7 mouse cellular contexts compared by ENCODE assay signal in the genomic region with DNA sequence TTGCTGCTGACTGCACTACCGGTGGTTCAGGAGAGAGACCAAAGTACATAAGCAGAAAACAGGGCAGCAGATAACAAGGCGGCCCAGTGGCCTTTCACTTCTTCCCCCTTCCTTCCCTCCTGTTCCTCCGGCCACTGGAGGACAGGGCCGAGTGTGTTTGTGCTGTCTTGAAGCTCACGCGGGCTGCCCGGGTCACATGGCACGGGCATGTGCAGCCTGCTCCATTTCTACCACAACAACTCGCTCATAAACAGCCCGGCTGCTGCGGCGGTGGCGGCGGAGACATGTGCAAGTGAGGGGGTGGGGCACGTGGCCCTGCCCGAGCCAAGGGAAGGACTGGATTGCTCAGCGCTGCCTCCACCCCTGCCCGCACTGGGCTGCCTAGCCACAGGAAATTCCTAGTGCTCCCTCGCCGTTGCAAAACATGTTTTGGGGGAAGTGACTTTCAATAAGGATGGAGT. TPM values are rescaled to one million over a fixed set of nuclear protein-coding genes. Genes with fewer than 3 reads are reported as not detected.
DNase-seq lines count a peak whose midpoint lies in the region; ATAC-seq lines count a peak whose summit lies in the region.

No protein-coding gene starts in this region.

- 2% methylated on average over 20 of the region's 20 CpGs for WGBS in embryonic facial prominence, embryonic 12.5 days
- WGBS in midbrain, embryonic 10.5 days, result under 1% methylated on average over 20 of the region's 20 CpGs

- no peaks in the 10 kb centered on the region for H3K36me3 ChIP-seq in embryonic facial prominence, embryonic 12.5 days
- no peaks in the 10 kb centered on the region for H3K36me3 ChIP-seq in midbrain, embryonic 10.5 days

- peak; percentile 99 for DNase-seq in adrenal gland, adult 8-10 months
- peak; percentile 100 for DNase-seq in heart, adult 11 months
- DNase-seq in kidney, adult 11 months, result peak; percentile 100
- peak; percentile 90 for DNase-seq in left cerebral cortex, postnatal 4 days
- peak; percentile 78 for DNase-seq in midbrain, embryonic 10.5 days (ENCODE audit: low spot score)
- peak; percentile 70 to 75 for DNase-seq in spleen, adult 18-20 months

- intact Hi-C loops in left cerebral cortex, postnatal 4 days (cut with DNase I), result no loop called here

- peak overlapping the region; percentile 38 for H3K9ac ChIP-seq in embryonic facial prominence, embryonic 12.5 days

- peak overlapping the region; percentile 46 for H3K4me2 ChIP-seq in embryonic facial prominence, embryonic 12.5 days (replicated peaks)

- H3K4me3 ChIP-seq in embryonic facial prominence, embryonic 12.5 days, result peak overlapping the region; percentile 12
- peak overlapping the region; percentile 43 for H3K4me3 ChIP-seq in midbrain, embryonic 10.5 days

- H3K9me3 ChIP-seq in embryonic facial prominence, embryonic 12.5 days, result no peaks in the 10 kb centered on the region
- no peaks in the 10 kb centered on the region for H3K9me3 ChIP-seq in midbrain, embryonic 10.5 days (replicated peaks)

- peaks cover 54% of the 10 kb centered on the region for H3K4me1 ChIP-seq in embryonic facial prominence, embryonic 12.5 days
- H3K4me1 ChIP-seq in midbrain, embryonic 10.5 days, result peaks cover 71% of the 10 kb centered on the region

- peak; percentile 32; the same call in 1 of the 2 replicates for ATAC-seq in embryonic facial prominence, embryonic 12.5 days (ENCODE audit: insufficient number of reproducible peaks, insufficient read depth, low FRiP score, low TSS enrichment)

- no peaks in the 10 kb centered on the region for H3K27me3 ChIP-seq in embryonic facial prominence, embryonic 12.5 days
- H3K27me3 ChIP-seq in midbrain, embryonic 10.5 days (ENCODE audit: low read depth, poor library complexity, severe bottlenecking), result peaks cover 19% of the 10 kb centered on the region

- peak overlapping the region; percentile 92 for H3K27ac ChIP-seq in embryonic facial prominence, embryonic 12.5 days
- H3K27ac ChIP-seq in midbrain, embryonic 10.5 days (replicated peaks), result peak overlapping the region; percentile 89

RNA-seq across cellular contexts. Expression of a gene that starts 8.1 kb away (rescaled TPM):
- total RNA-seq in adrenal gland, adult 8-10 months (2022), result 100 to 1,000 TPM; 140 to 286 (median 201) TPM
- polyA plus RNA-seq in embryonic facial prominence, embryonic 12.5 days (2016; fragmentation: Nextera tagmentation; extraction: Ambion mirVana), result 1.6 and 1.7 TPM in 2 replicates
- total RNA-seq in left cerebral cortex, postnatal 4 days (2021), result 10 to 100 TPM; 31.9 TPM
- 1.4 TPM in 2 replicates for polyA plus RNA-seq in midbrain, embryonic 10.5 days (2016; fragmentation: Nextera tagmentation; extraction: Ambion mirVana)

RNA-seq across cellular contexts. Expression of a gene that starts 12.1 kb away (rescaled TPM):
- 10 to 100 TPM; 93.5 to 98.5 (median 93.7) TPM for total RNA-seq in adrenal gland, adult 8-10 months (2022)
- 35.2 and 35.6 TPM in 2 replicates for polyA plus RNA-seq in embryonic facial prominence, embryonic 12.5 days (2016; fragmentation: Nextera tagmentation; extraction: Ambion mirVana)
- total RNA-seq in left cerebral cortex, postnatal 4 days (2021), result 100 to 1,000 TPM; 163 to 166 TPM
- polyA plus RNA-seq in midbrain, embryonic 10.5 days (2016; fragmentation: Nextera tagmentation; extraction: Ambion mirVana), result 22.9 and 24.3 TPM in 2 replicates

RNA-seq across cellular contexts. Expression of a gene that starts 21.4 kb away (rescaled TPM):
- 10 to 100 TPM; 34.3 to 47.2 (median 41.6) TPM for total RNA-seq in adrenal gland, adult 8-10 months (2022)
- 53.9 and 54.0 TPM in 2 replicates for polyA plus RNA-seq in embryonic facial prominence, embryonic 12.5 days (2016; fragmentation: Nextera tagmentation; extraction: Ambion mirVana)
- total RNA-seq in left cerebral cortex, postnatal 4 days (2021), result 10 to 100 TPM; 61.0 to 67.1 TPM
- 49.0 and 55.7 TPM in 2 replicates for polyA plus RNA-seq in midbrain, embryonic 10.5 days (2016; fragmentation: Nextera tagmentation; extraction: Ambion mirVana)

RNA-seq across cellular contexts. Expression of a gene that starts 42.8 kb away (rescaled TPM):
- 100 to 1,000 TPM in 1 of 4 experiments, 10 to 100 TPM in 3; 67.1 to 111 (median 82.9) TPM for total RNA-seq in adrenal gland, adult 8-10 months (2022)
- 29.1 and 34.3 TPM in 2 replicates for polyA plus RNA-seq in embryonic facial prominence, embryonic 12.5 days (2016; fragmentation: Nextera tagmentation; extraction: Ambion mirVana)
- 1,000 to 10,000 TPM; 1,274 to 1,289 TPM for total RNA-seq in left cerebral cortex, postnatal 4 days (2021)
- 9.5 and 15.6 TPM in 2 replicates for polyA plus RNA-seq in midbrain, embryonic 10.5 days (2016; fragmentation: Nextera tagmentation; extraction: Ambion mirVana)

RNA-seq across cellular contexts. Expression of a gene that starts 53.3 kb away (rescaled TPM):
- 1 to 10 TPM in 2 of 4 experiments, under 1 TPM in 2; 0.55 to 1.8 (median 1.0) TPM for total RNA-seq in adrenal gland, adult 8-10 months (2022)
- polyA plus RNA-seq in embryonic facial prominence, embryonic 12.5 days (2016; fragmentation: Nextera tagmentation; extraction: Ambion mirVana), result 2.6 and 3.1 TPM in 2 replicates
- total RNA-seq in left cerebral cortex, postnatal 4 days (2021), result 10 to 100 TPM; 87.3 to 91.8 TPM
- 1.3 TPM in 2 replicates for polyA plus RNA-seq in midbrain, embryonic 10.5 days (2016; fragmentation: Nextera tagmentation; extraction: Ambion mirVana)

Comparison
In these comparisons a context has a peak if more than half of its experiments do, and no peak if none do; other contexts are left out.
1. Peak in every context shown above with its lines: DNase-seq, ATAC-seq, H3K4me3 ChIP-seq and H3K27ac ChIP-seq.
2. RNA of a gene that starts 8.1 kb away (total RNA-seq): 140 to 286 TPM in adrenal gland, adult 8-10 months; 31.9 TPM in left cerebral cortex, postnatal 4 days; every median in the first group is over 4 times any median in the second.